Mouse (Mus musculus) heart, postnatal 10 days (tissue): ENCODE measurements at regions not wholly inside any gene's neighbourhood (a gene's known extent, or its start where the extent isn't known, plus 50 kb on each side); places are given as distances from the start of the nearest gene placed in this dataset.

Experiments
- DNase-seq, 2 experiments: peaks; one replicate each; pipeline ENCODE4 v3.0.0; 2021
- intact Hi-C: fragments of 180-260 bp; cut with DNase I; formaldehyde crosslinking; loops from one replicate; pipeline ENCODE4 v1.15.1; 2025

GRCm38 (mm10) chr7:124670477-124670876 is 687.8 kb downstream of the Hs3st4 start:
- intact Hi-C loops, result no loop called here
- no peak for DNase-seq

GRCm38 (mm10) chr7:124671117-124671516 is 688.4 kb downstream of the Hs3st4 start:
- no peak for DNase-seq
- intact Hi-C loops, result no loop called here

GRCm38 (mm10) chr7:124676854-124677515 is 694.3 kb downstream of the Hs3st4 start:
- intact Hi-C loops, result no loop called here
- no peak for DNase-seq

- intact Hi-C loops, result no loop called here
Measured at GRCm38 (mm10) chr7:124680561-124680960, 697.9 kb downstream of the Hs3st4 start.

GRCm38 (mm10) chr7:124681212-124681611 is 698.5 kb downstream of the Hs3st4 start:
- no peak for DNase-seq
- intact Hi-C loops, result no loop called here

More at GRCm38 (mm10) chr7:124680561-124680960, 697.9 kb downstream of the Hs3st4 start:
- DNase-seq, result no peak

GRCm38 (mm10) chr7:124681820-124682219 is 699.2 kb downstream of the Hs3st4 start:
- intact Hi-C loops, result no loop called here
- DNase-seq, result no peak

- intact Hi-C loops, result no loop called here
- peak; percentile 76 to 80 for DNase-seq
Measured at GRCm38 (mm10) chr7:124685424-124685823, 702.8 kb downstream of the Hs3st4 start.

- DNase-seq, result no peak
- intact Hi-C loops, result no loop called here
Measured at GRCm38 (mm10) chr7:124704163-124704824, 721.6 kb downstream of the Hs3st4 start.

GRCm38 (mm10) chr7:124707143-124707542 is 724.5 kb downstream of the Hs3st4 start:
- DNase-seq, result no peak
- intact Hi-C loops, result no loop called here

- intact Hi-C loops, result no loop called here
- DNase-seq, result peak; percentile 7
Measured at GRCm38 (mm10) chr7:124708771-124709485, 726.3 kb downstream of the Hs3st4 start.

- DNase-seq, result no peak
- intact Hi-C loops, result no loop called here
Measured at GRCm38 (mm10) chr7:124720927-124721326, 723.5 kb upstream of the Kdm8 start.

- DNase-seq, result peak; percentile 7 to 23
- intact Hi-C loops, result no loop called here
Measured at GRCm38 (mm10) chr7:124742086-124742485, 702.4 kb upstream of the Kdm8 start.

- intact Hi-C loops, result no loop called here
- no peak for DNase-seq
Measured at GRCm38 (mm10) chr7:124746321-124746720, 698.2 kb upstream of the Kdm8 start.

- DNase-seq, result no peak
- intact Hi-C loops, result no loop called here
Measured at GRCm38 (mm10) chr7:124748396-124748795, 696.1 kb upstream of the Kdm8 start.

GRCm38 (mm10) chr7:124759084-124759483 is 685.4 kb upstream of the Kdm8 start:
- DNase-seq, result no peak
- intact Hi-C loops, result no loop called here

- DNase-seq, result no peak
- intact Hi-C loops, result no loop called here
Measured at GRCm38 (mm10) chr7:124777822-124778221, 666.7 kb upstream of the Kdm8 start.

GRCm38 (mm10) chr7:124782816-124783215 is 661.7 kb upstream of the Kdm8 start:
- intact Hi-C loops, result loop anchor here (2.0 to 10.0 kb wide), 3 partner anchors 402 to 1258 kb away; no protein-coding TSS in a partner anchor
- peak; percentile 7 to 23 for DNase-seq

GRCm38 (mm10) chr7:124784995-124785394 is 659.5 kb upstream of the Kdm8 start:
- no peak for DNase-seq
- intact Hi-C loops, result loop anchor here (10.0 kb wide), 2 partner anchors 400 to 1260 kb away; no protein-coding TSS in a partner anchor

- intact Hi-C loops, result loop anchor here (10.0 kb wide), 2 partner anchors 399 to 1261 kb away; no protein-coding TSS in a partner anchor
- DNase-seq, result no peak
Measured at GRCm38 (mm10) chr7:124785896-124786295, 658.6 kb upstream of the Kdm8 start.

GRCm38 (mm10) chr7:124788781-124789180 is 655.7 kb upstream of the Kdm8 start:
- DNase-seq, result no peak
- intact Hi-C loops, result loop anchor here (10.0 kb wide), 2 partner anchors 396 to 1264 kb away; no protein-coding TSS in a partner anchor

- intact Hi-C loops, result no loop called here
- DNase-seq, result no peak
Measured at GRCm38 (mm10) chr7:124803101-124803500, 641.4 kb upstream of the Kdm8 start.
